Mouse (Mus musculus) testis, adult 2 months (tissue): Measurements from ENCODE around the gene Dennd2d.

Experiments used
- CTCF ChIP-seq: fragments of 200-500 bp; IDR thresholded peaks from 2 replicates; pipeline ENCODE4 v1.5.1; 2012; ENCODE audit warnings: low read depth, mild to moderate bottlenecking, inconsistent platforms, low read length, moderate library complexity; ENCODE audit not compliant: control insufficient read depth, insufficient read depth, insufficient replicate concordance
- POLR2A ChIP-seq: fragments of 200-500 bp; IDR thresholded peaks from 2 replicates; pipeline ENCODE4 v1.6.1; 2012; ENCODE audit warnings: low read depth, mild to moderate bottlenecking, inconsistent platforms, low read length, moderate library complexity; ENCODE audit not compliant: control insufficient read depth

GRCm38 (mm10) chr3:106490239-106490638, 8.0 kb downstream of the Dennd2d start:
- no peak for TF ChIP-seq POLR2A
- TF ChIP-seq CTCF, result no peak
